ENCODE assay signal across 9 mouse cellular contexts in genomic region chr14:56365292-56365691, GRCm38 (mm10). TPM values are rescaled to one million over a fixed set of nuclear protein-coding genes. Genes with fewer than 3 reads are reported as not detected.
DNase-seq lines count a peak whose midpoint lies in the region; ATAC-seq and TF ChIP-seq lines count a peak whose summit lies in the region.
"Had no signal": no experiment of that assay in that cellular context is flagged by ENCODE, and none has a peak within 500 bp of the region (broad histone marks: within the 10 kb centered on the region; RNA-seq: fewer than 3 reads in every experiment).

No protein-coding gene starts in this region.

- peak overlapping the region; percentile 79 for H3K4me2 ChIP-seq in heart, embryonic 11.5 days
- H3K4me2 ChIP-seq in liver, embryonic 13.5 days = peak overlapping the region; percentile 51
- peak overlapping the region; percentile 76 for H3K4me2 ChIP-seq in stomach, postnatal 0 days (replicated peaks; ENCODE audit: low read depth)

- ATAC-seq in heart, embryonic 11.5 days (replicated peaks; ENCODE audit: insufficient number of reproducible peaks, low FRiP score, low TSS enrichment) = no peak
- no peak for ATAC-seq in liver, embryonic 13.5 days (ENCODE audit: low read depth)
- no peak for ATAC-seq in stomach, postnatal 0 days (ENCODE audit: low FRiP score, low TSS enrichment)
- no peak for ATAC-seq in inflammation-experienced regulatory T-cells, adult 6 months

- H3K9ac ChIP-seq in heart, embryonic 11.5 days (ENCODE audit: low read depth, low read length) = no peak overlapping the region
- H3K9ac ChIP-seq in liver, embryonic 13.5 days = no peak overlapping the region
- no peak overlapping the region for H3K9ac ChIP-seq in stomach, postnatal 0 days (ENCODE audit: low read length)

- no peaks in the 10 kb centered on the region; the same call in 1 of the 2 replicates for H3K4me1 ChIP-seq in heart, embryonic 11.5 days (ENCODE audit: control insufficient read depth, insufficient read depth, low read length)
- peaks cover 10% of the 10 kb centered on the region for H3K4me1 ChIP-seq in testis, adult 2 months (ENCODE audit: control insufficient read depth, insufficient read depth, low read length)
- 0 out of 2 replicates have a peak, but pooled peaks cover 4% of the 10 kb centered on the region for H3K4me1 ChIP-seq in liver, embryonic 13.5 days (replicated peaks)
- no peaks in the 10 kb centered on the region for H3K4me1 ChIP-seq in stomach, postnatal 0 days (replicated peaks; ENCODE audit: control insufficient read depth, insufficient read depth)

- WGBS in heart, embryonic 11.5 days (ENCODE audit: insufficient replicate concordance) = 31% methylated on average over 8 of the region's 8 CpGs
- 20% methylated on average over 8 of the region's 8 CpGs for WGBS in liver, embryonic 13.5 days (ENCODE audit: insufficient replicate concordance)
- whole genome bisulfite sequencing in stomach, postnatal 0 days = 24% methylated on average over 8 of the region's 8 CpGs

- no peak for TF ChIP-seq EP300 in stomach, postnatal 0 days (optimal IDR thresholded peaks at IDR 0.05)

- no peaks in the 10 kb centered on the region for H3K9me3 ChIP-seq in heart, embryonic 11.5 days (replicated peaks; ENCODE audit: control insufficient read depth, low read length)
- H3K9me3 ChIP-seq in liver, embryonic 13.5 days (replicated peaks) = no peaks in the 10 kb centered on the region
- H3K9me3 ChIP-seq in stomach, postnatal 0 days (ENCODE audit: control insufficient read depth, low read length) = no peaks in the 10 kb centered on the region

- no peak for DNase-seq in heart, adult 11 months
- no peak for DNase-seq in testis, postnatal 10 days (ENCODE audit: low spot score)
- no peak for DNase-seq in liver, embryonic 13.5 days
- no peak for DNase-seq in stomach, postnatal 0 days (ENCODE audit: low spot score)
- DNase-seq in thymus, postnatal 4 days = no peak

- no peak for TF ChIP-seq POLR2A in testis, adult 2 months (IDR thresholded peaks at IDR 0.05; ENCODE audit: control insufficient read depth, low read depth, low read length)

- peak overlapping the region; percentile 45 for H3K4me3 ChIP-seq in heart, embryonic 11.5 days (ENCODE audit: low read depth, low read length)
- peak overlapping the region; percentile 78 for H3K4me3 ChIP-seq in testis, adult 2 months (ENCODE audit: control insufficient read depth, low read depth, low read length)
- no peak overlapping the region for H3K4me3 ChIP-seq in liver, embryonic 13.5 days (replicated peaks)
- peak overlapping the region; percentile 37 for H3K4me3 ChIP-seq in stomach, postnatal 0 days (ENCODE audit: low read depth, low read length)

- no peak for TF ChIP-seq CTCF in testis, adult 2 months (IDR thresholded peaks at IDR 0.05; ENCODE audit: control insufficient read depth, insufficient read depth, insufficient replicate concordance, low read depth, low read length)
- TF ChIP-seq CTCF in stomach, postnatal 0 days (IDR thresholded peaks at IDR 0.05; ENCODE audit: low read depth) = no peak

- H3K27me3 ChIP-seq in heart, embryonic 11.5 days (ENCODE audit: control insufficient read depth, insufficient read depth, low read length) = peaks cover 61% of the 10 kb centered on the region
- no peaks in the 10 kb centered on the region; the same call in 1 of the 2 replicates for H3K27me3 ChIP-seq in testis, adult 2 months (ENCODE audit: control insufficient read depth, insufficient read depth, low read length)
- peaks cover 59% of the 10 kb centered on the region for H3K27me3 ChIP-seq in liver, embryonic 13.5 days
- H3K27me3 ChIP-seq in stomach, postnatal 0 days (ENCODE audit: control insufficient read depth, insufficient read depth, low read length) = 0 out of 2 replicates have a peak, but pooled peaks cover 3% of the 10 kb centered on the region

- H3K27ac ChIP-seq in heart, embryonic 11.5 days (ENCODE audit: low read depth, low read length) = no peak overlapping the region
- H3K27ac ChIP-seq in testis, adult 2 months (ENCODE audit: control insufficient read depth, insufficient read depth, low read depth, low read length) = no peak overlapping the region
- no peak overlapping the region for H3K27ac ChIP-seq in liver, embryonic 13.5 days
- no peak overlapping the region for H3K27ac ChIP-seq in stomach, postnatal 0 days (replicated peaks)

- H3K36me3 ChIP-seq in heart, embryonic 11.5 days (ENCODE audit: control insufficient read depth, insufficient read depth, low read length) = no peaks in the 10 kb centered on the region
- H3K36me3 ChIP-seq in testis, adult 2 months (ENCODE audit: control insufficient read depth, insufficient read depth, low read length) = no peaks in the 10 kb centered on the region
- H3K36me3 ChIP-seq in liver, embryonic 13.5 days = no peaks in the 10 kb centered on the region
- H3K36me3 ChIP-seq in stomach, postnatal 0 days (ENCODE audit: control insufficient read depth, insufficient read depth, low read length) = no peaks in the 10 kb centered on the region

RNA-seq across cellular contexts. Expression of gene Atp12a, which starts 0.4 kb away (rescaled TPM):
- polyA plus RNA-seq in heart, embryonic 11.5 days (2014; fragmentation: Nextera tagmentation; extraction: Ambion mirVana) = not detected in 2 replicates
- polyA plus RNA-seq in testis, adult 2 months (2012; rRNA removed) = 0.09 and 0.12 TPM in 2 replicates
- not detected in 2 replicates for polyA plus RNA-seq in liver, embryonic 13.5 days (2015; fragmentation: Nextera tagmentation; extraction: Ambion mirVana)
- 0.05 and 0.28 TPM in 2 replicates for polyA plus RNA-seq in stomach, postnatal 0 days (2015; fragmentation: Nextera tagmentation; extraction: Ambion mirVana)
- polyA plus RNA-seq in inflammation-experienced regulatory T-cells, adult 6 months (2017; shearing (Covaris generic)) = not detected
- polyA plus RNA-seq: spleen, adult 2 months had no signal

RNA-seq across cellular contexts. Expression of gene Rnf17, which starts 37.1 kb away (rescaled TPM):
- 3.2 and 4.8 TPM in 2 replicates for polyA plus RNA-seq in heart, embryonic 11.5 days (2014; fragmentation: Nextera tagmentation; extraction: Ambion mirVana)
- polyA plus RNA-seq in testis, adult 2 months (2012; rRNA removed) = 39.2 and 51.0 TPM in 2 replicates
- 2.4 and 3.2 TPM in 2 replicates for polyA plus RNA-seq in liver, embryonic 13.5 days (2015; fragmentation: Nextera tagmentation; extraction: Ambion mirVana)
- 0.40 and 0.67 TPM in 2 replicates for polyA plus RNA-seq in stomach, postnatal 0 days (2015; fragmentation: Nextera tagmentation; extraction: Ambion mirVana)
- 1 to 10 TPM in 1 of 3 experiments, under 1 TPM in 2; 0.45 to 2.5 (median 0.51) TPM for polyA plus RNA-seq in inflammation-experienced regulatory T-cells, adult 6 months (2017; shearing (Covaris generic))
